Mouse (Mus musculus) lung, postnatal 0 days (tissue): ENCODE data around the gene Rab5c. TPM values are rescaled to one million over a fixed set of nuclear protein-coding genes. Genes with fewer than 3 reads are reported as not detected.
A peak's percentile ranks its signal among the peaks of the same experiment; 100 is the strongest.

Experiments
- ATAC-seq: fragments of 200-750 bp; cut with Nextera tagmentation; 2 replicates; pipeline ENCODE4 v1.8.0; 2017; ENCODE audit warnings: moderate library complexity
- DNase-seq: peaks from one replicate; pipeline ENCODE4 v3.0.0-alpha.2; 2016; ENCODE audit warnings: low spot score
- H3K27ac ChIP-seq: fragments of 300-500 bp; sonication (generic); 2 replicates; pipeline ENCODE4 v1.5.1; 2014; ENCODE audit warnings: antibody characterized with exemption, mild to moderate bottlenecking, low read length, mixed read lengths
- H3K27me3 ChIP-seq: fragments of 300-500 bp; sonication (generic); replicated peaks from 2 replicates; pipeline ENCODE4 v1.6.1; 2014; ENCODE audit warnings: low read length, mixed read lengths; ENCODE audit not compliant: insufficient read depth
- H3K36me3 ChIP-seq: fragments of 300-500 bp; sonication (generic); 2 replicates; pipeline ENCODE4 v1.6.1; 2014; ENCODE audit warnings: low read length, mixed read lengths; ENCODE audit not compliant: insufficient read depth
- H3K4me1 ChIP-seq: fragments of 300-500 bp; sonication (generic); 2 replicates; pipeline ENCODE4 v1.6.1; 2014; ENCODE audit warnings: antibody characterized with exemption, low read depth, low read length, mixed read lengths; ENCODE audit not compliant: insufficient read depth
- H3K4me2 ChIP-seq: fragments of 300-500 bp; sonication (generic); replicated peaks from 2 replicates; pipeline ENCODE4 v1.6.1; 2014; ENCODE audit warnings: low read depth, mild to moderate bottlenecking, low read length, moderate library complexity, mixed read lengths
- H3K4me3 ChIP-seq: fragments of 300-500 bp; sonication (generic); 2 replicates; pipeline ENCODE4 v1.5.1; 2014; ENCODE audit warnings: low read depth, low read length
- H3K9ac ChIP-seq: fragments of 300-500 bp; sonication (generic); replicated peaks from 2 replicates; pipeline ENCODE4 v1.6.1; 2014; ENCODE audit warnings: low read depth, mild to moderate bottlenecking
- H3K9me3 ChIP-seq: fragments of 300-500 bp; sonication (generic); 2 replicates; pipeline ENCODE4 v1.6.1; 2016; ENCODE audit warnings: low read length, mixed read lengths
- CTCF ChIP-seq: IDR thresholded peaks from 2 replicates; pipeline ENCODE4 v1.5.1; 2016; ENCODE audit warnings: antibody characterized with exemption, mild to moderate bottlenecking
- EP300 ChIP-seq: IDR thresholded peaks from 2 replicates; pipeline ENCODE4 v1.6.1; 2016; ENCODE audit warnings: antibody characterized with exemption, mild to moderate bottlenecking, control low read depth
- WGBS: fragments of 180-500 bp; shearing (Covaris S2); extraction: QIAGEN DNeasy Blood & Tissue Kit; methylation state at CpG from one replicate; pipeline ENCODE4 v1.1.7; 2014; 5-methylcytosine and 5-hydroxymethylcytosine counted together
- polyA plus RNA-seq: library from polyadenylated mRNA; unstranded; fragments of >200 nt; fragmentation: Nextera tagmentation; extraction: Ambion mirVana; gene quantifications from 2 replicates; pipeline ENCODE4 v1.2.1, GENCODE M21; 2015

Gene Rab5c
- polyA plus RNA-seq, 1 experiment from 2014 or later = 30.4 TPM

- Histone ChIP-seq H3K27ac (peak overlapping the region; percentile 85), H3K27me3 (no peaks in the 10 kb centered on the region), H3K4me1 (peaks cover 16% of the 10 kb centered on the region), H3K9ac (peak overlapping the region; percentile 99), H3K36me3 (no peaks in the 10 kb centered on the region), H3K9me3 (no peaks in the 10 kb centered on the region), H3K4me2 (peak overlapping the region; percentile 73), H3K4me3 (peak overlapping the region; percentile 97)
- ATAC-seq (no peak), DNase-seq (peak; percentile 28)
- WGBS = under 1% methylated on average over 13 of the region's 13 CpGs
- TF ChIP-seq EP300 (no peak), CTCF (no peak)
Observed at GRCm38 (mm10) chr11:100737105-100737733, 796 bp downstream of the Rab5c start.

GRCm38 (mm10) chr11:100736746-100737080 lies 1.3 kb downstream of the Rab5c start:
- Histone ChIP-seq H3K4me3 (peak overlapping the region; percentile 97; the same call in 1 of the 2 replicates), H3K27ac (0 out of 2 replicates have a peak overlapping the region, but pooled peaks have one; percentile 85), H3K4me2 (peak overlapping the region; percentile 73), H3K4me1 (peaks cover 16% of the 10 kb centered on the region), H3K9me3 (no peaks in the 10 kb centered on the region), H3K27me3 (no peaks in the 10 kb centered on the region), H3K36me3 (no peaks in the 10 kb centered on the region), H3K9ac (peak overlapping the region; percentile 99; the same call in 1 of the 2 replicates)
- TF ChIP-seq CTCF (no peak), EP300 (no peak)
- no peak for DNase-seq
- no peak for ATAC-seq
- whole genome bisulfite sequencing = 47% methylated on average over 4 of the region's 4 CpGs

- H3K4me2 ChIP-seq = peak overlapping the region; percentile 73
- H3K4me1 ChIP-seq = peaks cover 16% of the 10 kb centered on the region
- no peak for ATAC-seq
- H3K9me3 ChIP-seq = no peaks in the 10 kb centered on the region
- H3K27ac ChIP-seq = peak overlapping the region; percentile 20; the same call in 1 of the 2 replicates
- 62% methylated on average over 14 of the region's 14 CpGs for WGBS
- no peaks in the 10 kb centered on the region for H3K36me3 ChIP-seq
- no peak overlapping the region; the same call in 1 of the 2 replicates for H3K9ac ChIP-seq
- no peaks in the 10 kb centered on the region for H3K27me3 ChIP-seq
- no peak for TF ChIP-seq EP300
- TF ChIP-seq CTCF = no peak
- H3K4me3 ChIP-seq = no peak overlapping the region; the same call in 1 of the 2 replicates
- DNase-seq = no peak
Observed at GRCm38 (mm10) chr11:100735954-100736745, 1.9 kb downstream of the Rab5c start.

- peaks cover 16% of the 10 kb centered on the region for H3K4me1 ChIP-seq
- H3K4me3 ChIP-seq = no peak overlapping the region
- 85% methylated on average over 9 of the region's 9 CpGs for WGBS
- no peaks in the 10 kb centered on the region for H3K27me3 ChIP-seq
- peak overlapping the region; percentile 73 for H3K4me2 ChIP-seq
- TF ChIP-seq CTCF = no peak
- TF ChIP-seq EP300 = no peak
- ATAC-seq = no peak
- H3K9ac ChIP-seq = no peak overlapping the region; the same call in 1 of the 2 replicates
- H3K36me3 ChIP-seq = no peaks in the 10 kb centered on the region
- no peaks in the 10 kb centered on the region for H3K9me3 ChIP-seq
- DNase-seq = no peak
- peak overlapping the region; percentile 20; the same call in 1 of the 2 replicates for H3K27ac ChIP-seq
Observed at GRCm38 (mm10) chr11:100735134-100735865, 2.7 kb downstream of the Rab5c start.

GRCm38 (mm10) chr11:100730477-100731205 lies 7.4 kb downstream of the Rab5c start:
- Histone ChIP-seq H3K36me3 (no peaks in the 10 kb centered on the region), H3K9me3 (no peaks in the 10 kb centered on the region), H3K27me3 (no peaks in the 10 kb centered on the region), H3K9ac (no peak overlapping the region), H3K4me2 (no peak overlapping the region), H3K4me1 (peaks cover under 1% of the 10 kb centered on the region; the same call in 1 of the 2 replicates), H3K4me3 (no peak overlapping the region), H3K27ac (no peak overlapping the region)
- DNase-seq (no peak), ATAC-seq (no peak)
- TF ChIP-seq CTCF (no peak), EP300 (no peak)
- WGBS = 89% methylated on average over 6 of the region's 6 CpGs

GRCm38 (mm10) chr11:100729976-100730375 lies 8.0 kb downstream of the Rab5c start:
- ATAC-seq = no peak
- Histone ChIP-seq H3K4me2 (no peak overlapping the region), H3K4me1 (peaks cover 5% of the 10 kb centered on the region), H3K27me3 (no peaks in the 10 kb centered on the region), H3K4me3 (no peak overlapping the region), H3K9me3 (no peaks in the 10 kb centered on the region), H3K36me3 (no peaks in the 10 kb centered on the region), H3K27ac (no peak overlapping the region), H3K9ac (no peak overlapping the region)
- no peak for TF ChIP-seq EP300
- 77% methylated on average over 4 of the region's 4 CpGs for WGBS
- no peak for DNase-seq
